Mouse (Mus musculus): ENCODE data around the gene Sec61g. TPM values are rescaled to one million over a fixed set of nuclear protein-coding genes. Genes with fewer than 3 reads are reported as not detected.

The Sec61g gene
- polyA plus RNA-seq (2015; fragmentation: Nextera tagmentation; extraction: Ambion mirVana) = 30.1 and 34.6 TPM in 2 replicates

DNA sequence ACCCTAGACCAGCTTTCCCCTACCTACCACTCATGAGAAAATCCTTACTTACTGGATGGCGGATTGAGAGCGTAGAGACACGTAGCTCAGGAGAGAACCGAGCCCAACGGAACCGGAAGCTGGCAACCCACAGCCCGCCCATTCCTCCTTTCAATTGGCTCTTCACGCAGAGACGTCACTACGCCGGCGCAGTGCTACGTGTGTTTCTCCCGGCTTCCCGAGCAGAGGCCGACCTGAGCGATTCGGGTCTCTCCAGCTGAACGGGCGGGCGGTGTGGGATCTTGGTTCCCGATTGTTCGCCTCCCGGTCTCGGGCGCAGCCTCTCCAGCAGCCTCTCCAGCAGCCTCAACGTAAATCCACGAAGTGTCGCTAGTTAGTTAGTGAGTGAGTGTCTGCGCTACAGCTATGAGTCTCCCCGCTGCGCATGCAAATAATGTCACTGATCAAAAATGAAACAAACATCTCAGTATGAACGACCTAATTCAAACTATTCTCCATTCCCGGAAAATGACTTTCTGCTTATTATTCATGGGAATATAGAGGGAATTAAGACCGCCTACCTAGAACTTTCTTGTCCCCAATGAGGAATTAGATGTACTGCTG lies at the start of gene Sec61g:
Gene Sec61g, minus strand, starts transcription at position 433 of the 603 bp plus-strand sequence.
- Histone ChIP-seq H3K27me3 (no peaks in the 10 kb centered on the region), H3K27ac (replicated peaks) (peak within 1 kb of the TSS; percentile 95), H3K4me1 (replicated peaks) (peaks cover 19% of the 10 kb centered on the region), H3K9ac (peak within 1 kb of the TSS; percentile 100), H3K9me3 (no peaks in the 10 kb centered on the region), H3K4me2 (peak within 1 kb of the TSS; percentile 85), H3K4me3 (peak within 1 kb of the TSS; percentile 98), H3K36me3 (peaks cover 24% of the 10 kb centered on the region)
- peak; percentile 100 for ATAC-seq (ENCODE audit: low FRiP score, low read depth)
- WGBS = under 1% methylated on average over 35 of the region's 35 CpGs

DNA sequence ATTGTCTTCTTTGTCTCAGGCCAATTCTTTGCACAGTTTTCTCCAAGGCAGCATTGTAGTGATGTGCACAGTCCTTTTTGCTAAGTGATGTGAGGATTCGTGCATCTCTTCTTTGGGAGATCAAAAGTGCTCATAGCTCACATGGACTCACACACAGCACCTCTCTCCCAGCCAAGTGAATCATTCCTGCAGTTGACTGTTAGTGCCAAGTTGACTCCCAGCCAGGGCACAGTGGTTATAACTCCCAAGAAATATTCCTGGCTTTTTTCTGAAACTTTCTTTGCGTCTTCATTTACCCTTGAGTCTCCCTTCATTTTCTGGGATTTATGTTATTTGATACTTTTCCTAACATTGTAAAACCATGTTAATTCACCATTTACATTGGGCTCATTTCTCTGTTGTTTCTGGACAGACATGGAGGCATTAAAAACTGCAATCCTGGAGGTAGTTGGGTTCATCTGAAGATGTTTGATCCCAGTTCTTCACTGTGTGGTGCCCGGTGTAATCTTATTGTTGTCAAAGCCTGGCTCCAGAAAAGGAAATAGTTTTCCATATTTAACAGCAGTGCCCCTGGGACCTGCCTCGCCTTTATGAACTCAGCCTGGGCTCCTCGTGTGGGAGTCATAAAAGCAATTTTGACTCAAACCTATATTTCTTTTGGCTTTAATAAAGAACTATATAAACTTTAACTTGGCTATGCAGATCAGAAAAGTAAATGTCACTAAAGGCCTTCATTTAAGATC lies 38.3 kb upstream of the Sec61g start:
- no peak overlapping the region for H3K4me3 ChIP-seq
- H3K27ac ChIP-seq (replicated peaks) = no peak overlapping the region
- no peak for ATAC-seq (ENCODE audit: low FRiP score, low read depth)
- no peaks in the 10 kb centered on the region for H3K9me3 ChIP-seq
- no peaks in the 10 kb centered on the region for H3K4me1 ChIP-seq (replicated peaks)
- no peaks in the 10 kb centered on the region for H3K27me3 ChIP-seq
- no peaks in the 10 kb centered on the region for H3K36me3 ChIP-seq
- H3K4me2 ChIP-seq = no peak overlapping the region
- no peak overlapping the region for H3K9ac ChIP-seq
- 76% methylated on average over 5 of the region's 5 CpGs for WGBS

DNA sequence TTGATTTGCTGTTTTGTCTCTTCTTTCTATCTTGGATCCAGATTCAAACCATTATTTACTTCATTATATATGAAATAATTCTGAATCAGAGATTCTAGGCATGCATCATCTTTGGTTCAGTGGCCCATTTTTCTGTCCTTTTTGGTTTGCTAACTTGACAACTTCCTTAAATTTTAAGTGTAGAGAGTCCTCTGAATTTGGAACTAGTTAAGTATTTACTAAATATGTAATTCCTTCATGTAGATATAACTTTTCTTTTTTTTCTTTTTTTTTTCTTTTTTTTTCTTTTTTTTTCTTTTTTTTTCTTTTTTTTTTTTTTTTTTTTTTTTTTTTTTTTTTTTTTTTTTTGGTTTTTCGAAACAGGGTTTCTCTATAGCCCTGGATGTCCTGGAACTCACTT lies 29.1 kb upstream of the Sec61g start:
- no peaks in the 10 kb centered on the region for H3K36me3 ChIP-seq
- ATAC-seq (ENCODE audit: low FRiP score, low read depth) = no peak
- no peak overlapping the region for H3K27ac ChIP-seq (replicated peaks)
- WGBS = 95% methylated on average over 1 of the region's 1 CpGs
- H3K9ac ChIP-seq = no peak overlapping the region
- H3K9me3 ChIP-seq = no peaks in the 10 kb centered on the region
- no peaks in the 10 kb centered on the region for H3K27me3 ChIP-seq
- no peak overlapping the region for H3K4me3 ChIP-seq
- no peak overlapping the region for H3K4me2 ChIP-seq
- no peaks in the 10 kb centered on the region for H3K4me1 ChIP-seq (replicated peaks)

DNA sequence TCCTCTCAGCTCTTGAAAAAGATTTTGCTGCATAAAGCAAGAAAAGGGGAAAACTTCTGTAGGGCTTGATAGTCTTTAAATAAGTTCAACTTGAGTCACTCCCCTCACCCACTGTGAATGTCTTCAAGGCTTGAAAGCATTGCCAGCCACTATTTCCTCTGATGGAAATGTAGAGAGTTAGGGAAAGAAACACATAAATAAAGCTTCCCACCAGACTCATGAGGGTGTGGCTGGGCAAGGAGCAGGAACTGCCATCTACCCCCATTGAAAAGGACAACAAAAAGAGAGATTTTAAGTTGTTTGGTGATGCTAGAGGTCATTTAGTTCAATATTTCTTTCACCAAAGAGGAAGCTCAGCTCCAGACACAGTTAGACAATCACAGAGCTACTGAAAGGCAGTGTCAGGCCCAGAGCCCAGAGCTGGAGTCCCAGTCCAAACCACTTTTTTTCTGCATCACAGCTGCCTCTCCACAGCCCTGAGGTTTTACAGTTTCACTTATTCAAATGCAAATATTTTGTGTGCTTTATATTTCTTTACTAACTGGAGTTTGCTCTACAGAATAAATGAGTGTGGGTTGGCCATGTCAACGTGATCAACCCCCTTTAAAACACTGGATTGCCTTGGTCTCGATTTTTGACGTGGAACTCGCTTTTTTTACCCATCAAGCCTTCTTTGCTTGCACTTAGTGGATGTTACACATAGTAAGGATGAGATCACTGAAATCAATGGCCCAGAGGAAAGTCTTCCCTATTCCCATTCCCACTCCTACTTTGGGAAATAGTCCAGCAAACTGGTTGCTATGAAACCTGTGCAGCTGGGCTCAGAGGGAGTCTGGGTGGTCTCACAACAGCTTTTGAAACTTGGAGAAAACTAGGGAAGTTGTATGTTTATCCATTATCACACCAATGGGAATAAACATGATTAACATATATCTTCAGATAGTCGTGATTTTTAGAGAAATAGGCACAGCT lies 26.6 kb upstream of the Sec61g start:
- Histone ChIP-seq H3K4me1 (replicated peaks) (no peaks in the 10 kb centered on the region), H3K9ac (no peak overlapping the region), H3K9me3 (no peaks in the 10 kb centered on the region), H3K4me2 (no peak overlapping the region), H3K27me3 (no peaks in the 10 kb centered on the region), H3K4me3 (no peak overlapping the region), H3K36me3 (no peaks in the 10 kb centered on the region), H3K27ac (replicated peaks) (0 out of 2 replicates have a peak overlapping the region, but pooled peaks have one; percentile 34)
- 71% methylated on average over 5 of the region's 5 CpGs for WGBS
- ATAC-seq (ENCODE audit: low FRiP score, low read depth) = peak; percentile 76

DNA sequence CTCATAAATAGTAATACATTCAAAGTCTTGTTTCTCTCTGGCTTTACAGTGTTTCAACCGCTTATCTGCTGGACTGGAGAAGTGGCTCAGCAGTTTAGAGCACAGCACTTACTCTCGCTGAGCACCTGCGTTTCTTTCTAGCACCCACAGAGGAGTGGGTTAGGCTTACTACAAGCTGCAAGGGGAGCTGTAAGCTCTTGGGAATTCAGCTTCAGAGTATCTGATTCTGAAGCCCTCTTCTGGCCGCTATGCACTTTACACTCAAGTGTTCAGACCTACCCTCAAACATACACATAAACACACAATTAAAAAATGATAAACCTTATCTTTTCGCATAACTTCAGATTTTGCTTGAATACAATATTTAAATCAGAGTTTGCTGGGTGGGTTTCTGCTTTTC lies 24.6 kb upstream of the Sec61g start:
- Histone ChIP-seq H3K4me3 (no peak overlapping the region), H3K9me3 (no peaks in the 10 kb centered on the region), H3K27ac (replicated peaks) (no peak overlapping the region), H3K4me2 (no peak overlapping the region), H3K27me3 (no peaks in the 10 kb centered on the region), H3K4me1 (replicated peaks) (no peaks in the 10 kb centered on the region), H3K36me3 (no peaks in the 10 kb centered on the region), H3K9ac (no peak overlapping the region)
- ATAC-seq (ENCODE audit: low FRiP score, low read depth) = no peak
- 32% methylated on average over 5 of the region's 5 CpGs for WGBS

DNA sequence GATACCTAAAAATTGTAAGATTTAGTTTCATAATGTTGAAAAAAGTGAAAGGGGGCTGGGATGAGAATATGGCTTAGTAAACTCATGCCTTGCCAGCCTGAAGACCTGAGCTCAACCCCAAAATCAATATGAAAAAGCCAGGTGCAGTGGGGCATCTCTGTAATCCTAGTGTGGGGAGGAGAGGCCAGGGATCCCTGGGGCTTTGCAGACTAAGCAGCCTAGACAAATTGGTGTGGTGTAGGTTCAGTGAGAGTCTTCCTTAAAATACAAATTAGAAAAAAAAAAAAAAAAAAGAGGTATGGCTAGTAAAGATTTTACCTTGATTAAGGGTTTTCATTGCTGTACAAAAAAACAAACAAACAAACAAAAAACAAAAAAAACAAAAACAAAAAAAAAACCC lies 20.6 kb upstream of the Sec61g start:
- Histone ChIP-seq H3K27me3 (no peaks in the 10 kb centered on the region), H3K4me2 (no peak overlapping the region), H3K9me3 (no peaks in the 10 kb centered on the region), H3K4me1 (replicated peaks) (no peaks in the 10 kb centered on the region), H3K36me3 (no peaks in the 10 kb centered on the region), H3K27ac (replicated peaks) (no peak overlapping the region), H3K9ac (no peak overlapping the region), H3K4me3 (no peak overlapping the region)
- ATAC-seq (ENCODE audit: low FRiP score, low read depth) = no peak

DNA sequence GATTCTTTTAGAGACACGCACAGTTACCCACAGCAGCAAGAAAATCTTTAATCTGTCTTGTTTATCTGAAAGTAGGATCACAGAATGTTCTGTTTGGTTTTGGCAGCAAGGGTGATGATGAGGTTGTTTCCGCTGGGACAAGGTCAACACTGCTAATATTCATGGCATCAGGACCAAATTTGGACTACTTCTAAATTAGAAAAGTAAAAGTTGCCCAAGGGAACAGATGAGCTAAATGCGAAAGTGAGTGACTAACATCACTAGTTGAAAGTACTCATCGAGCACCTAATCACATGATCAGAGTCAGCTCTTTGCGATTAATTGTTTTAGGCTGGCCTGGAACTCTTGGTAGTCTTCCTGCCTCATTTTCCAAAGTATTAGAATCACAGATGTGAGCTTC lies 20.1 kb upstream of the Sec61g start:
- Histone ChIP-seq H3K36me3 (no peaks in the 10 kb centered on the region), H3K27ac (replicated peaks) (no peak overlapping the region), H3K4me3 (no peak overlapping the region), H3K4me1 (replicated peaks) (no peaks in the 10 kb centered on the region), H3K9ac (no peak overlapping the region), H3K9me3 (no peaks in the 10 kb centered on the region), H3K27me3 (no peaks in the 10 kb centered on the region), H3K4me2 (no peak overlapping the region)
- no peak for ATAC-seq (ENCODE audit: low FRiP score, low read depth)
- WGBS = 96% methylated on average over 5 of the region's 5 CpGs

DNA sequence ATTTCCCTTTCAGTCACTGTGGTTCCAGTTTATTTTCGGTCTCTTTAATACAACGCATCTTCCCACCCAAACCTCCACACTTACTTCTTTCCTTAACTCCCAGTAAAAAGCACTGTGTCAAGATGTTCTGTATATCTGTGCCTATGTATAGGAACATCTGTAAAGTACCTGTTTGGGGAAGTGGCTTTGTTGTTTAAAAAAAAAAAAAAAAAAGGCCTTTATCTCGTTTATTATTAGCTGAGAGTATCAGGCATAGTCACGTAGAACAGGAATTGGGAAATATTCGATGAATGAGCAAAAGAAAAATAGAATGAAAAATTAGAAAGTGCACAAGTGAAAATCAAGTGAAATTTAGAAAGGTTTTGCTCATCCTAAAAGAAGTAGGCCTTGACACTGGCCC lies 19.5 kb upstream of the Sec61g start:
- H3K4me3 ChIP-seq = no peak overlapping the region
- ATAC-seq (ENCODE audit: low FRiP score, low read depth) = no peak
- no peaks in the 10 kb centered on the region for H3K9me3 ChIP-seq
- H3K4me1 ChIP-seq (replicated peaks) = no peaks in the 10 kb centered on the region
- H3K27me3 ChIP-seq = no peaks in the 10 kb centered on the region
- H3K9ac ChIP-seq = no peak overlapping the region
- WGBS = 88% methylated on average over 5 of the region's 5 CpGs
- H3K4me2 ChIP-seq = no peak overlapping the region
- H3K27ac ChIP-seq (replicated peaks) = no peak overlapping the region
- no peaks in the 10 kb centered on the region for H3K36me3 ChIP-seq

DNA sequence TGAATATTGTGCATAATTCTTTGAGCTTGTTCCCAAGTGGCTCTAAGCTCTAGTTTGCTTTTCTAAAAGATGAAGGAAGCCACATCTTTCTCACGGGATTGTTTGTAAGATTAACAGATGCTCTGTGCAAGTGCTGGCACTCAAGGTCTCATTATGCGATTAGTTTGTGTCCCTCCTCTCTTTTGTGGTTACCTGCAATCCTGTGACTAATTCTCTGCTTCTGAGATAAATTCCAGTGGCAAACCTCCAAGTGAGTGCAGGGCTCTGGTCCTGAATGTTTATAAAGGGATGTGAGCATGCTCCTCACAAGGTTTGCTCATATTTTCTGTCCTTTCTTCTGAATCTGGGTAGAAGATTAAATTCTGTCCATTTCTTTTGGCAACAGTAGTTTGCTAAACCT lies 18.2 kb upstream of the Sec61g start:
- H3K4me2 ChIP-seq = no peak overlapping the region
- no peak for ATAC-seq (ENCODE audit: low FRiP score, low read depth)
- no peak overlapping the region for H3K4me3 ChIP-seq
- no peaks in the 10 kb centered on the region for H3K4me1 ChIP-seq (replicated peaks)
- H3K9me3 ChIP-seq = no peaks in the 10 kb centered on the region
- no peak overlapping the region for H3K9ac ChIP-seq
- H3K27me3 ChIP-seq = no peaks in the 10 kb centered on the region
- H3K36me3 ChIP-seq = no peaks in the 10 kb centered on the region
- WGBS = 63% methylated on average over 2 of the region's 2 CpGs
- no peak overlapping the region for H3K27ac ChIP-seq (replicated peaks)

DNA sequence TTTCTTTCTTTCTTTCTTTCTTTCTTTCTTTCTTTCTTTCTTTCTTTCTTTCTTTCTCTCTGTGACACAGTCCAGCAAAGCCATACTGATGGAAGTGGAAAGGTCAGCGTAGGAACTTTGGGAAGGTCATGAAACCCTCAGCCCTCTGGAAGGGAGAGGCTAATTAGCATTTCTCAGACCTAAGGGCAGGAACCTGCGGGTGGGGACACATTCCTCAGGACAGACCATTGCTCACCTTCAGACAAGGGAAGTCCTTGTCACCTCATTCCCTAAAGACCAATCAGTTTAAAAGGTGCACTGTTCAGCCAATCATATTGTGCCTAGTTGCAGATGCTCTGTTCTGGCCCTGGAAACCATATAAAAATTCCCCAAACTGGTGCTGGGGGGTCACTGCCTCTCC lies 17.4 kb upstream of the Sec61g start:
- no peak overlapping the region for H3K4me3 ChIP-seq
- H3K9ac ChIP-seq = no peak overlapping the region
- WGBS = 52% methylated on average over 2 of the region's 2 CpGs
- no peaks in the 10 kb centered on the region for H3K36me3 ChIP-seq
- H3K9me3 ChIP-seq = no peaks in the 10 kb centered on the region
- no peak for ATAC-seq (ENCODE audit: low FRiP score, low read depth)
- no peak overlapping the region for H3K4me2 ChIP-seq
- H3K27me3 ChIP-seq = no peaks in the 10 kb centered on the region
- no peak overlapping the region for H3K27ac ChIP-seq (replicated peaks)
- H3K4me1 ChIP-seq (replicated peaks) = no peaks in the 10 kb centered on the region

DNA sequence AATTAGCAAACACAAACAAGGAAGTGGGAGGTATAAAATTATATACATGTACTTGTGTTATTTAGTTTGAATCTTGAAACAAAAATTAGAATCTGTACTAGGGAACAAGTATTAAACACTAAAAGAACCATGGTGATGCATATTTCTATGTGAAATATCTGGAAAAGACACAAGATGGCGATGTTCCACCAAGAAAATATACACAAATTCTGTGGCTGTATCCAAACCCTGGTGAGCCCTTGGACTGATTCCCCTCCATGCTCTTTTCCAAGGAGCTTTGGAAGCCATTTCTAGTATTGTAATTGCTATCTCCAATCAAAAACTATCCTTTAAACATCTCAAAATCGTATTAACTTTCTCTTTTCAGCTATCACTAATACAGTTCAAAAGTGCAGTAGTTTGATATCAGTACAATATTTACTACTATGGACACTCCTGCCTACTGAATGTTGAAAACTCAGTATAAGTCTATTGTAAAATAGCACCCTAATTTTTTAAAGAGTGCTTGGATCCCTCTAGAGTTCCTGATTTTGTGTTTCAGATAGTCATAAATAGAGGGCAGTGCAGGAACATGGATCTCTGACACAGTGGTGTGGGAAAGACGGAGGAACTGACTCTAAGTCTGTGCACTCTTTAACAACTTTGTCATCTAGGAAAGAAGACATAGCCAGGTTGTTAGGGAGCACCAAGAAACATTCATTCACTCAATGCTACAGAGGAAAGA lies 16.8 kb upstream of the Sec61g start:
- no peaks in the 10 kb centered on the region for H3K9me3 ChIP-seq
- H3K4me3 ChIP-seq = no peak overlapping the region
- ATAC-seq (ENCODE audit: low FRiP score, low read depth) = peak; percentile 80; the same call in 1 of the 2 replicates
- no peak overlapping the region for H3K27ac ChIP-seq (replicated peaks)
- no peak overlapping the region for H3K9ac ChIP-seq
- H3K4me2 ChIP-seq = no peak overlapping the region
- no peaks in the 10 kb centered on the region for H3K27me3 ChIP-seq
- H3K36me3 ChIP-seq = no peaks in the 10 kb centered on the region
- H3K4me1 ChIP-seq (replicated peaks) = no peaks in the 10 kb centered on the region
- 37% methylated on average over 3 of the region's 3 CpGs for WGBS
